Mouse (Mus musculus) limb, embryonic 13.5 days (tissue): Measurements from ENCODE around the gene Agk. TPM values are rescaled to one million over a fixed set of nuclear protein-coding genes. Genes with fewer than 3 reads are reported as not detected.

Experiments
- ATAC-seq: fragments of 200-750 bp; cut with Nextera tagmentation; 2 replicates; pipeline ENCODE4 v1.8.0; 2017; ENCODE audit warnings: low read depth, moderate number of reproducible peaks, moderate TSS enrichment; ENCODE audit not compliant: low FRiP score
- H3K27ac ChIP-seq: fragments of 300-500 bp; sonication (generic); 2 replicates; pipeline ENCODE4 v1.5.1; 2015; ENCODE audit warnings: inconsistent platforms, mild to moderate bottlenecking, moderate library complexity
- H3K27me3 ChIP-seq: fragments of 300-500 bp; sonication (generic); 2 replicates; pipeline ENCODE4 v1.6.1; 2015; ENCODE audit warnings: mild to moderate bottlenecking, inconsistent platforms
- H3K36me3 ChIP-seq: fragments of 300-500 bp; sonication (generic); 2 replicates; pipeline ENCODE4 v1.6.1; 2015; ENCODE audit warnings: inconsistent platforms, mild to moderate bottlenecking, moderate library complexity
- H3K4me1 ChIP-seq: fragments of 300-500 bp; sonication (generic); 2 replicates; pipeline ENCODE4 v1.6.1; 2015; ENCODE audit warnings: inconsistent platforms
- H3K4me2 ChIP-seq: fragments of 300-500 bp; sonication (generic); replicated peaks from 2 replicates; pipeline ENCODE4 v1.6.1; 2015; ENCODE audit warnings: inconsistent platforms, mild to moderate bottlenecking, moderate library complexity
- H3K4me3 ChIP-seq: fragments of 300-500 bp; sonication (generic); 2 replicates; pipeline ENCODE4 v1.5.1; 2015; ENCODE audit warnings: moderate library complexity, mild to moderate bottlenecking, inconsistent platforms
- H3K9ac ChIP-seq: fragments of 300-500 bp; sonication (generic); 2 replicates; pipeline ENCODE4 v1.6.1; 2015; ENCODE audit warnings: mild to moderate bottlenecking, inconsistent platforms
- H3K9me3 ChIP-seq: fragments of 300-500 bp; sonication (generic); 2 replicates; pipeline ENCODE4 v1.6.1; 2016; ENCODE audit warnings: inconsistent platforms
- WGBS: fragments of 180-500 bp; shearing (Covaris S2); methylation state at CpG from one replicate; pipeline ENCODE4 v1.1.7; 2015; 5-methylcytosine and 5-hydroxymethylcytosine counted together
- polyA plus RNA-seq: library from polyadenylated mRNA; unstranded; fragments of >200 nt; fragmentation: Nextera tagmentation; extraction: Ambion mirVana; gene quantifications from 2 replicates; pipeline ENCODE4 v1.2.1, GENCODE M21; 2015

Gene Agk
- polyA plus RNA-seq, 1 experiment from 2014 or later = 46.9 TPM

DNA sequence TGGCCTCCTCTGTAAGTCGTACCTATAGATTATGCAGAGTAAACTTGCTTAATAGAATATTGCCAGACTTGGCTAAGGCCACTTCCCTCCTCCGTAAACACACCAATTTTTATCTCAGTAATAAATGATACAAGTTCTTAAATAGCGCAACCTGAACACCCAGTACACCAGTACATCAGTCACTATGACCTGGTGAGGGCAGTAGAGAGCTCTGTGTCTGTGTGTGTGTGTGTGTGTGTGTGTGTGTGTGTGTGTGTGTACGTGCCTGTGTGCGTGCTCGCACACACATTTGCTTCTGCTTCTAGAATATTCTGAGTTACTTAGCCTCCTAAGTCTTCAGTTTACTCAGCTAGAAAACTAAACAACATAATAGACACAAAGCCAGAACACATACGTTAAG lies 28.4 kb downstream of the Agk start:
- ATAC-seq = no peak
- Histone ChIP-seq H3K4me3 (no peak overlapping the region), H3K36me3 (peaks cover 24% of the 10 kb centered on the region), H3K27me3 (no peaks in the 10 kb centered on the region), H3K27ac (no peak overlapping the region), H3K9ac (no peak overlapping the region), H3K9me3 (no peaks in the 10 kb centered on the region), H3K4me1 (no peaks in the 10 kb centered on the region), H3K4me2 (no peak overlapping the region)
- WGBS = 95% methylated on average over 7 of the region's 7 CpGs

DNA sequence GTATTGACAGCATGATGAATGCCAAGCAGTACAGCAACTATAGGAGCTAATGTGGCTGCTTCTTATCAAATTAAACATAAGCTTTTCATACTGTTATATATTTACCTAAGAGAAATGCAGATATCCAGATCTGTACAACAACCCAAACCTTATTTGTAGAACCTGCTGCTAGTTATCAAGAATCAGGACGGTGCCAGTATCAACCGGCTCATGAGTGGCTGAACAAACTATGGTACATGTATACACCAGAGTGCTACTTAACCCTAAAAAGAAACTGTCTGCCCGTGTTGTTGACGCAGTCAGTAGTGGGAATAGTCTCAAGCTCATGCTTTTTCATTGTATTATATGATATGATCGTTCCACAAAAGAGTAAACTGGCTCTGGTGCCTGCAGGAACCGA lies 46.1 kb downstream of the Agk start:
- no peak overlapping the region for H3K4me3 ChIP-seq
- no peak overlapping the region for H3K9ac ChIP-seq
- no peaks in the 10 kb centered on the region for H3K27me3 ChIP-seq
- no peaks in the 10 kb centered on the region for H3K9me3 ChIP-seq
- H3K27ac ChIP-seq = no peak overlapping the region
- 94% methylated on average over 6 of the region's 6 CpGs for WGBS
- peaks cover 20% of the 10 kb centered on the region for H3K36me3 ChIP-seq
- ATAC-seq = no peak
- no peaks in the 10 kb centered on the region for H3K4me1 ChIP-seq
- H3K4me2 ChIP-seq = no peak overlapping the region

GRCm38 (mm10) chr6:40380181-40380580 lies 55.2 kb downstream of the Agk start:
- WGBS = 85% methylated on average over 3 of the region's 3 CpGs
- H3K9me3 ChIP-seq = no peaks in the 10 kb centered on the region
- no peak overlapping the region for H3K9ac ChIP-seq
- peaks cover 13% of the 10 kb centered on the region for H3K36me3 ChIP-seq
- no peak for ATAC-seq
- no peak overlapping the region for H3K27ac ChIP-seq
- H3K4me2 ChIP-seq = no peak overlapping the region
- H3K4me1 ChIP-seq = peaks cover 9% of the 10 kb centered on the region; the same call in 1 of the 2 replicates
- H3K4me3 ChIP-seq = no peak overlapping the region
- no peaks in the 10 kb centered on the region for H3K27me3 ChIP-seq

DNA sequence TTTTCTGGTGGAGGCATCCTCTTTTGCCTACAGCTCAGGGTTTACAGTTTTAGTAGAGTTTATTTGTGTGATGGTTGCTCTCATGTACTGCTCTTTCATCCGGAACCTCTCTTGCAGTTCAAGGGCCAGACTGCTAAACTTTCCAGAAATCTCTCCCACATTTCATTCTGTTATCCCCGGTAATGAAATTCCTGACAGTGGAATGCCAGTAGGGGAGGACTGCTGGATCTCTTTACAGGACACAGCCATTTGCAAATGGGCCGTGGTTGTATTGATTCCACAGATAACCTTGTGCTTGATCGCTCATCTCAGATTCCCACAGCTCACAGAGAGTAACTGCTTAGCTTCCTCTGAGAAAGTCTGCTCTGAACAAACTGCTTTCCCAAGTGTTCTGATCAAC lies 56.9 kb downstream of the Agk start:
- Histone ChIP-seq H3K4me3 (no peak overlapping the region), H3K27ac (0 out of 2 replicates have a peak overlapping the region, but pooled peaks have one; percentile 22), H3K4me1 (peaks cover 9% of the 10 kb centered on the region; the same call in 1 of the 2 replicates), H3K4me2 (no peak overlapping the region), H3K36me3 (peaks cover 22% of the 10 kb centered on the region), H3K27me3 (no peaks in the 10 kb centered on the region), H3K9me3 (no peaks in the 10 kb centered on the region), H3K9ac (no peak overlapping the region)
- WGBS = 85% methylated on average over 4 of the region's 4 CpGs
- ATAC-seq = no peak

- H3K27ac ChIP-seq = no peak overlapping the region
- no peaks in the 10 kb centered on the region for H3K9me3 ChIP-seq
- H3K4me3 ChIP-seq = no peak overlapping the region
- H3K4me2 ChIP-seq = no peak overlapping the region
- H3K36me3 ChIP-seq = peaks cover 25% of the 10 kb centered on the region
- no peaks in the 10 kb centered on the region for H3K27me3 ChIP-seq
- ATAC-seq = no peak
- no peak overlapping the region for H3K9ac ChIP-seq
- 72% methylated on average over 3 of the region's 3 CpGs for WGBS
- peaks cover 9% of the 10 kb centered on the region; the same call in 1 of the 2 replicates for H3K4me1 ChIP-seq
These were observed 60.7 kb downstream of the Agk start for GRCm38 (mm10) chr6:40385682-40386081.

DNA sequence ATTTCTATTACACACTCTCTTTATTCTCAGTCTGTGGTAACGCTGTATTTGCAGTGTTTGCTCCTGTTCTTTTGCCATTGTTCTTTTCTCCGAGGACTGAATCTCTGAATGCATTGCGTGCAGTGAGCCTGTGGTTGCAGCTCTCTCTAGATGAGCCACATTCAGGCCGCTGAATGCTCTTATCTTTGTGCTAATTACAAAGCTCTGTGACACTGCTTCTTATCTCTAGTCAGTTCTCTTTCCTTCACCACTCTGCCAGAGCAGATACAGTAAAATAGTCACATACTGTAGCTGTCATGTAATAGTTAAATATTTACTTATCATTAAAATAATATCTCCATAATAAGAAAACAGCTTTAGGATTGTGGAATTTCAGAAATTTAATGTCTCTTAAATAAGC lies 63.7 kb downstream of the Agk start:
- no peak overlapping the region for H3K4me2 ChIP-seq
- no peak overlapping the region for H3K9ac ChIP-seq
- no peak overlapping the region for H3K27ac ChIP-seq
- no peaks in the 10 kb centered on the region for H3K9me3 ChIP-seq
- WGBS = 90% methylated on average over 4 of the region's 4 CpGs
- peaks cover 21% of the 10 kb centered on the region for H3K36me3 ChIP-seq
- no peaks in the 10 kb centered on the region for H3K4me1 ChIP-seq
- no peak overlapping the region for H3K4me3 ChIP-seq
- no peak for ATAC-seq
- H3K27me3 ChIP-seq = no peaks in the 10 kb centered on the region

DNA sequence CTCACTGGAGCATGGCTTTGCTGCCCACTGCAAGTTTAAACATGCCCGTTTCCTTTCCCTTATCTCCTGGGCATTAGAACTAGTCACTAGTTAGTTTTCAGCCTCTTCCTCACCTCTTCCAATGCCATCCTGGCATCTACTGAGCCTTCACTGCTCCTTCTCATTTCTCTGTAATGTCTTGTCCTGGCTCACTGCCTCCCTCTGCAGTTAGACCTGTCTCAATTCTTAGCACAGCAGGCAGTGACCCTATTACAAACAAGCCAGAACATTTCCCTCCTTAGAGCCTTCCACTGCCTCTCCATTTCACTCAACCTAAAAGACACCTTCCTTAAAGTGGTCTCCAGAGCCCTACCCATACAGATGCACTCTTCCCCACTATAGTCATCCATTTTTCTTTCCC lies 66.0 kb downstream of the Agk start:
- Histone ChIP-seq H3K9me3 (no peaks in the 10 kb centered on the region), H3K9ac (no peak overlapping the region), H3K4me3 (no peak overlapping the region), H3K4me2 (no peak overlapping the region), H3K27me3 (no peaks in the 10 kb centered on the region), H3K4me1 (no peaks in the 10 kb centered on the region), H3K36me3 (peaks cover 25% of the 10 kb centered on the region), H3K27ac (no peak overlapping the region)
- 75% methylated on average over 1 of the region's 1 CpGs for WGBS
- ATAC-seq = no peak

GRCm38 (mm10) chr6:40393213-40393612 lies 68.2 kb downstream of the Agk start:
- Histone ChIP-seq H3K4me2 (no peak overlapping the region), H3K9me3 (no peaks in the 10 kb centered on the region), H3K27me3 (no peaks in the 10 kb centered on the region), H3K4me3 (no peak overlapping the region), H3K27ac (no peak overlapping the region), H3K4me1 (no peaks in the 10 kb centered on the region), H3K36me3 (peaks cover 30% of the 10 kb centered on the region), H3K9ac (no peak overlapping the region)
- 44% methylated on average over 3 of the region's 3 CpGs for WGBS
- ATAC-seq = peak; percentile 92

DNA sequence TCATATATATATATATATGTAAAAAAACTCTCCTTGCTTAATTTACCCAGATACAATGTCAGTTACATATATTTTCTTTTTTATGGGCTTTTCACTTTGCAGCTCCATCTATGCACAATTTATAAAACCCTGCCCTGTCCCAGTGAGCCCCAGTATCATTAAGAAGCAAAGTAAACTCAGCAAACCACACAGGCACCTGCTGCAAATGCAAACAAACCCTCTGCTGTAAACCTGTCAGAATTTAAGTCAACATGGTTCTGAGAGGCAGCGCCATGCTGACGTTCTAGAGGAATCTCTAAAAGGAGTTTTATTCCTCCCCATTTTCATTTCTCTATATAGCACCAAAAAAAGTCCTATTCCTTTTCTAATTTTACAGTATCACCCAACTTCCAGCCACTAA lies 77.1 kb downstream of the Agk start:
- no peak overlapping the region for H3K9ac ChIP-seq
- no peak overlapping the region for H3K27ac ChIP-seq
- no peak overlapping the region for H3K4me2 ChIP-seq
- WGBS = 85% methylated on average over 2 of the region's 2 CpGs
- H3K9me3 ChIP-seq = peaks cover 7% of the 10 kb centered on the region; the same call in 1 of the 2 replicates
- H3K4me3 ChIP-seq = no peak overlapping the region
- H3K36me3 ChIP-seq = peaks cover 84% of the 10 kb centered on the region
- ATAC-seq = no peak
- H3K4me1 ChIP-seq = no peaks in the 10 kb centered on the region
- H3K27me3 ChIP-seq = no peaks in the 10 kb centered on the region

DNA sequence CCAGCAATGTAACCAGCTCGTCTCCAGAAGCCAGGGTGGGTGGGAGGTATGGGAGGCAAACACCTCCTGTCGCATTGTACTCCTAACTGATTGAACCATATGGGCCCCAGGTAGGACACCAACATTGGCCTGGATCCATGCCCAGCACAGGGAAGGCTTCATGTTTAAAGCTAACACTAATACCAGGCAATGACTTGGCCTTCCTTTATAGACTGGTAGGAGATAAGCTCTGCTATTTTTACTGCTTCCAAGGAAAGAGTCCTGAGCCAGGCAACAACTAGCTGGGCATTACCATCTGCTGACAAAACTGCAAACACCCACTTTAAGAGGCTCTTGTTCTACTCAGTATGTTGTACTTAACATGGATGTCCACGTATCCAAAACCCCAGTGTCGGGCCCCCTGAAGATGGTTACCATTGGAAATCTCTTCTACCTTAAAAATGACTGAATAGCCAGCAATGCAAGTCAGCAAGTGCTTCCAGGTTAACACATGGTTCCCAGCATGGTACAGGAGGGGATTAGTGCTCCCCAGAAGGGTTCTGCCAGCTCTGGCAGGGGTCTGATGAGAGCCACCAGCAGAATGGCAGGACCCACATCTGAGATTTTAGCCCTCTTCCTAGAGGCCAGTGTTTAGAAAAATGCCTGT lies 78.8 kb downstream of the Agk start:
- Histone ChIP-seq H3K36me3 (peaks cover 84% of the 10 kb centered on the region), H3K9ac (no peak overlapping the region), H3K4me2 (no peak overlapping the region), H3K4me3 (no peak overlapping the region), H3K27me3 (no peaks in the 10 kb centered on the region), H3K27ac (no peak overlapping the region), H3K9me3 (peaks cover 5% of the 10 kb centered on the region; the same call in 1 of the 2 replicates), H3K4me1 (no peaks in the 10 kb centered on the region)
- ATAC-seq = no peak
- WGBS = 89% methylated on average over 4 of the region's 4 CpGs

DNA sequence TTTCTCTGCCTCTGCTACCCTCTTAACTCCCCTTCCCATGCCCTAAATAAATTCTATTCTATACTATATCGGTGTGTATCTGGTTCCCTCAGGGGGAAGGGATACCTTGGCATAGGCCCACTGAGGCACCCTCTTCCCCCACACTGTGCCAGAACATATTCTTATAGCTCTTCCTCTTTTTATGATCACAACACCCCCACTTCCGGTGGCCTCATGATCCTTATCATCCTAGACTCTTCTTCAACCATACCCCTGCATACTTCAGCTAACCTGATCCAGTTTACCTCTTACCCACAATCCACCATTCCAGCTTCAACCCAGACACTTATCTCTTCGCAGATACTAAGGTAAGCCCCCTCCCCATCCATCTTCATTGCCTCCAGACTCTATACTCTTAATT lies 86.1 kb downstream of the Agk start:
- WGBS = 87% methylated on average over 3 of the region's 3 CpGs

GRCm38 (mm10) chr6:40413046-40413445 lies 88.1 kb downstream of the Agk start:
- H3K9me3 ChIP-seq = no peaks in the 10 kb centered on the region
- no peaks in the 10 kb centered on the region for H3K27me3 ChIP-seq
- H3K9ac ChIP-seq = no peak overlapping the region
- 87% methylated on average over 5 of the region's 5 CpGs for whole genome bisulfite sequencing
- H3K36me3 ChIP-seq = peaks cover 27% of the 10 kb centered on the region
- H3K4me1 ChIP-seq = no peaks in the 10 kb centered on the region
- no peak overlapping the region for H3K4me2 ChIP-seq
- no peak overlapping the region for H3K4me3 ChIP-seq
- no peak for ATAC-seq
- no peak overlapping the region for H3K27ac ChIP-seq

More for the DNA sequence above, 86.1 kb downstream of the Agk start:
- H3K27ac ChIP-seq = no peak overlapping the region
- no peak overlapping the region for H3K4me2 ChIP-seq
- no peaks in the 10 kb centered on the region for H3K4me1 ChIP-seq
- no peak overlapping the region for H3K4me3 ChIP-seq
- ATAC-seq = no peak
- peaks cover 46% of the 10 kb centered on the region for H3K36me3 ChIP-seq
- no peaks in the 10 kb centered on the region for H3K27me3 ChIP-seq
- H3K9ac ChIP-seq = no peak overlapping the region
- no peaks in the 10 kb centered on the region for H3K9me3 ChIP-seq

DNA sequence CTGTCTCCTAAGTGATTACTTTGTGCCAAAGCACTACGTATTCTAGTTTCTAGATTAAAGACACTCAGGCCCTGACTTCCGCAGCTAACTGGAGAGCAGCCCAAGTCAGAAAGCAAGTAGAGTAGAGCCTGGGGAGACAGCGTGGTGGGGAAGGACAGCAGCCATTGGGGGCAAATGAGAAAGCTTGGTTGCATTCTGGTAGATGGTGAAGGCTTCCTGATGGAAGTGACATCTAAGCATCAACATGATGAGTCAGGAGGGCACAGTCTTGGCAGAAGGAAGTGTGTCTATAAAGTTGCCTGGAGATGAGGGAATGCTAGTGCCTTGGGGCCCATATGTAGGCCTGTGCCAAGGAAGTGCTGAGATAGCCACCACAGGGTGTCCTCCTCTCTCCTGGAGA lies 88.6 kb downstream of the Agk start:
- no peaks in the 10 kb centered on the region for H3K27me3 ChIP-seq
- no peak overlapping the region for H3K27ac ChIP-seq
- ATAC-seq = no peak
- no peaks in the 10 kb centered on the region for H3K9me3 ChIP-seq
- H3K4me3 ChIP-seq = no peak overlapping the region
- H3K4me2 ChIP-seq = no peak overlapping the region
- H3K36me3 ChIP-seq = peaks cover 25% of the 10 kb centered on the region
- no peak overlapping the region for H3K9ac ChIP-seq
- WGBS = 90% methylated on average over 3 of the region's 3 CpGs
- no peaks in the 10 kb centered on the region for H3K4me1 ChIP-seq
